15 mouse cellular contexts compared by ENCODE assay signal in the genomic region with DNA sequence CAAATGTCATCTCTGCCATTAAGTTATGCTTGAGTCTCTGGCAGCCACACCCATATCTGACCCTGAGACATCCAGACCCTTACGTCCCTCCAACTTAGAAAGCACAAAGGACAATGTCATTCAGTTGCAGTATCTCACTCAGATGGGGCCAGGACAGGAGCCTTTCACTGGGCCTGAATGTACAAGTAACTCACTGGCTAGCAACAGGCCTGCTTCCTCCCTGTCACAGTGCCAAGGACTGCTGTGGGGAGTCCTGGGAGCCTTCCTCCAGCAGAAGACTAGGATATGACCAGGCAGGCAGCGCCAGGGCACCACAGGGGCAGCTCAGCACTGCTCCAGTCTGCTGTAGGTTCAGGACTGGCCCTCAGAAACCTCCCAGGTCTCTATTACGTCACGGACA. TPM values are rescaled to one million over a fixed set of nuclear protein-coding genes. Genes with fewer than 3 reads are reported as not detected.
DNase-seq lines count a peak whose midpoint lies in the region; ATAC-seq and TF ChIP-seq lines count a peak whose summit lies in the region.
"Had no signal": no experiment of that assay in that cellular context is flagged by ENCODE, and none has a peak within 500 bp of the region (broad histone marks: within the 10 kb centered on the region; RNA-seq: fewer than 3 reads in every experiment).

No protein-coding gene starts in this region.

- no peak for ATAC-seq in kidney, embryonic 14.5 days (ENCODE audit: low FRiP score, low TSS enrichment)
- ATAC-seq: intestine, embryonic 16.5 days had no signal

- no peak overlapping the region for H3K9ac ChIP-seq in kidney, embryonic 14.5 days (ENCODE audit: low read depth, low read length)
- H3K9ac ChIP-seq: embryonic facial prominence, embryonic 13.5 days; forebrain, embryonic 12.5 days; limb, embryonic 13.5 days; lung, embryonic 14.5 days had no signal

- H3K27me3 ChIP-seq in kidney, adult 2 months (replicated peaks; ENCODE audit: control insufficient read depth, insufficient read depth, low read length) = no peaks in the 10 kb centered on the region
- no peaks in the 10 kb centered on the region for H3K27me3 ChIP-seq in kidney, embryonic 14.5 days (ENCODE audit: control insufficient read depth, insufficient read depth, low read length)
- H3K27me3 ChIP-seq: embryonic facial prominence, embryonic 13.5 days; forebrain, embryonic 12.5 days; limb, embryonic 13.5 days had no signal

- DNase-seq in kidney, adult 2 months = peak; percentile 38
- DNase-seq in testis, postnatal 10 days (ENCODE audit: low spot score) = peak; percentile 70
- no peak for DNase-seq in testis, postnatal 14 days (ENCODE audit: low spot score)
- DNase-seq in adrenal gland, postnatal 36 days = peak; percentile 72 to 73
- DNase-seq in thymus, postnatal 0 days (ENCODE audit: low spot score) = no peak
- DNase-seq in thymus, postnatal 25 days = no peak
- DNase-seq: cerebellum, postnatal 36 days; lung, embryonic 14.5 days; right cerebral cortex, postnatal 4 days had no signal

- no peaks in the 10 kb centered on the region for H3K9me3 ChIP-seq in kidney, embryonic 14.5 days (ENCODE audit: control insufficient read depth, low read length)
- H3K9me3 ChIP-seq: embryonic facial prominence, embryonic 13.5 days; forebrain, embryonic 12.5 days; hindbrain, embryonic 10.5 days; limb, embryonic 13.5 days had no signal

- no peak overlapping the region for H3K27ac ChIP-seq in kidney, adult 2 months (ENCODE audit: insufficient read depth, low read depth, low read length)
- H3K27ac ChIP-seq in kidney, embryonic 14.5 days (ENCODE audit: low read depth, low read length) = no peak overlapping the region
- H3K27ac ChIP-seq: embryonic facial prominence, embryonic 13.5 days; forebrain, embryonic 12.5 days; hindbrain, embryonic 10.5 days; limb, embryonic 13.5 days had no signal

- H3K36me3 ChIP-seq in kidney, adult 2 months (ENCODE audit: control insufficient read depth, insufficient read depth, low read length) = peaks cover 8% of the 10 kb centered on the region
- peaks cover 92% of the 10 kb centered on the region for H3K36me3 ChIP-seq in kidney, embryonic 14.5 days (ENCODE audit: control insufficient read depth, insufficient read depth, low read length)

- TF ChIP-seq CTCF in kidney, adult 2 months (conservative IDR thresholded peaks at IDR 0.05; ENCODE audit: insufficient read depth, insufficient read length, low read depth, low read length) = no peak

- H3K4me1 ChIP-seq in kidney, adult 2 months (ENCODE audit: control insufficient read depth, insufficient read depth, low read length) = no peaks in the 10 kb centered on the region
- H3K4me1 ChIP-seq in kidney, embryonic 14.5 days (ENCODE audit: control insufficient read depth, insufficient read depth, low read length) = no peaks in the 10 kb centered on the region
- H3K4me1 ChIP-seq: embryonic facial prominence, embryonic 13.5 days; forebrain, embryonic 12.5 days; hindbrain, embryonic 10.5 days; limb, embryonic 13.5 days had no signal

- no peak for TF ChIP-seq POLR2A in kidney, adult 2 months (IDR thresholded peaks at IDR 0.05; ENCODE audit: low read depth, low read length)

- no peak overlapping the region for H3K4me2 ChIP-seq in kidney, embryonic 14.5 days (replicated peaks; ENCODE audit: low read depth, low read length)
- H3K4me2 ChIP-seq: embryonic facial prominence, embryonic 13.5 days; forebrain, embryonic 12.5 days; limb, embryonic 13.5 days; lung, embryonic 14.5 days had no signal

- 80% methylated on average over 4 of the region's 4 CpGs for WGBS in kidney, adult 2 months
- WGBS in kidney, embryonic 14.5 days = 87% methylated on average over 4 of the region's 4 CpGs

- no peak overlapping the region for H3K4me3 ChIP-seq in kidney, adult 2 months (ENCODE audit: insufficient read depth, low read depth, low read length)
- no peak overlapping the region for H3K4me3 ChIP-seq in kidney, embryonic 14.5 days (ENCODE audit: low read length)
- H3K4me3 ChIP-seq: embryonic facial prominence, embryonic 13.5 days; forebrain, embryonic 12.5 days; hindbrain, embryonic 10.5 days; limb, embryonic 13.5 days had no signal

RNA-seq across cellular contexts. Expression of a gene that starts 10.9 kb away (rescaled TPM):
- polyA plus RNA-seq in kidney, adult 2 months (2012; rRNA removed) = 20.1 and 25.6 TPM in 2 replicates
- 113 and 152 TPM in 2 replicates for polyA plus RNA-seq in kidney, embryonic 14.5 days (2014; fragmentation: Nextera tagmentation; extraction: Ambion mirVana)
- total RNA-seq in adrenal gland, postnatal 36 days (2021) = 10 to 100 TPM; 88.0 to 92.1 TPM
- 66.2 and 73.5 TPM in 2 replicates for polyA plus RNA-seq in thymus, postnatal 0 days (2015; fragmentation: Nextera tagmentation; extraction: Ambion mirVana)

RNA-seq across cellular contexts. Expression of a gene that starts 11.0 kb away (rescaled TPM):
- 71.5 and 84.1 TPM in 2 replicates for polyA plus RNA-seq in kidney, adult 2 months (2012; rRNA removed)
- 205 and 251 TPM in 2 replicates for polyA plus RNA-seq in kidney, embryonic 14.5 days (2014; fragmentation: Nextera tagmentation; extraction: Ambion mirVana)
- total RNA-seq in adrenal gland, postnatal 36 days (2021) = 100 to 1,000 TPM; 113 to 117 TPM
- 275 and 289 TPM in 2 replicates for polyA plus RNA-seq in thymus, postnatal 0 days (2015; fragmentation: Nextera tagmentation; extraction: Ambion mirVana)

RNA-seq across cellular contexts. Expression of a gene that starts 15.1 kb away (rescaled TPM):
- polyA plus RNA-seq in kidney, adult 2 months (2012; rRNA removed) = 184 and 193 TPM in 2 replicates
- 115 and 163 TPM in 2 replicates for polyA plus RNA-seq in kidney, embryonic 14.5 days (2014; fragmentation: Nextera tagmentation; extraction: Ambion mirVana)
- 100 to 1,000 TPM; 241 to 271 TPM for total RNA-seq in adrenal gland, postnatal 36 days (2021)
- 563 and 603 TPM in 2 replicates for polyA plus RNA-seq in thymus, postnatal 0 days (2015; fragmentation: Nextera tagmentation; extraction: Ambion mirVana)

RNA-seq across cellular contexts. Expression of a gene that starts 37.8 kb away (rescaled TPM):
- 15.3 and 16.5 TPM in 2 replicates for polyA plus RNA-seq in kidney, adult 2 months (2012; rRNA removed)
- polyA plus RNA-seq in kidney, embryonic 14.5 days (2014; fragmentation: Nextera tagmentation; extraction: Ambion mirVana) = 7.1 and 14.4 TPM in 2 replicates
- 10 to 100 TPM; 22.4 to 31.3 TPM for total RNA-seq in adrenal gland, postnatal 36 days (2021)
- 12.4 and 12.8 TPM in 2 replicates for polyA plus RNA-seq in thymus, postnatal 0 days (2015; fragmentation: Nextera tagmentation; extraction: Ambion mirVana)

RNA-seq across cellular contexts. Expression of a gene that starts 37.9 kb away (rescaled TPM):
- 19.2 and 19.9 TPM in 2 replicates for polyA plus RNA-seq in kidney, adult 2 months (2012; rRNA removed)
- polyA plus RNA-seq in kidney, embryonic 14.5 days (2014; fragmentation: Nextera tagmentation; extraction: Ambion mirVana) = 30.6 and 37.1 TPM in 2 replicates
- 10 to 100 TPM; 19.0 to 19.3 TPM for total RNA-seq in adrenal gland, postnatal 36 days (2021)
- polyA plus RNA-seq in thymus, postnatal 0 days (2015; fragmentation: Nextera tagmentation; extraction: Ambion mirVana) = 56.4 and 58.2 TPM in 2 replicates

Comparison
In these comparisons a context has a peak if more than half of its experiments do, and no peak if none do; other contexts are left out.
1. DNase-seq: peak in kidney, adult 2 months (single experiment), testis, postnatal 10 days (single experiment) and adrenal gland, postnatal 36 days (2 of 2); none in testis, postnatal 14 days (single experiment), thymus, postnatal 0 days (single experiment) and thymus, postnatal 25 days (single experiment).